Mouse (Mus musculus) brain, embryonic 14.5 days (tissue): ENCODE data around the gene Eno3. TPM values are rescaled to one million over a fixed set of nuclear protein-coding genes. Genes with fewer than 3 reads are reported as not detected.

Experiments
- DNase-seq: peaks from one replicate; pipeline ENCODE4 v3.0.0-alpha.2; 2011; ENCODE audit warnings: low read depth
- CTCF ChIP-seq: fragments of 200-500 bp; IDR thresholded peaks from 2 replicates; pipeline ENCODE4 v1.5.1; 2012; ENCODE audit warnings: inconsistent platforms, mild to moderate bottlenecking, moderate library complexity, borderline replicate concordance; ENCODE audit not compliant: insufficient read depth, insufficient read length; ENCODE audit errors: extremely low read depth
- POLR2A ChIP-seq: fragments of 200-500 bp; IDR thresholded peaks from 2 replicates; pipeline ENCODE4 v1.6.1; 2012; ENCODE audit warnings: mild to moderate bottlenecking, inconsistent platforms, borderline replicate concordance; ENCODE audit not compliant: poor library complexity, insufficient read depth, insufficient read length, severe bottlenecking; ENCODE audit errors: extremely low read depth
- polyA plus RNA-seq: library from polyadenylated mRNA; depleted of rRNA; stranded (reverse); fragments of >200 nt; gene quantifications from 2 replicates; pipeline ENCODE4 v1.2.3, GENCODE M21; 2012

Gene Eno3
- polyA plus RNA-seq, 1 experiment: 23.0 TPM

DNA sequence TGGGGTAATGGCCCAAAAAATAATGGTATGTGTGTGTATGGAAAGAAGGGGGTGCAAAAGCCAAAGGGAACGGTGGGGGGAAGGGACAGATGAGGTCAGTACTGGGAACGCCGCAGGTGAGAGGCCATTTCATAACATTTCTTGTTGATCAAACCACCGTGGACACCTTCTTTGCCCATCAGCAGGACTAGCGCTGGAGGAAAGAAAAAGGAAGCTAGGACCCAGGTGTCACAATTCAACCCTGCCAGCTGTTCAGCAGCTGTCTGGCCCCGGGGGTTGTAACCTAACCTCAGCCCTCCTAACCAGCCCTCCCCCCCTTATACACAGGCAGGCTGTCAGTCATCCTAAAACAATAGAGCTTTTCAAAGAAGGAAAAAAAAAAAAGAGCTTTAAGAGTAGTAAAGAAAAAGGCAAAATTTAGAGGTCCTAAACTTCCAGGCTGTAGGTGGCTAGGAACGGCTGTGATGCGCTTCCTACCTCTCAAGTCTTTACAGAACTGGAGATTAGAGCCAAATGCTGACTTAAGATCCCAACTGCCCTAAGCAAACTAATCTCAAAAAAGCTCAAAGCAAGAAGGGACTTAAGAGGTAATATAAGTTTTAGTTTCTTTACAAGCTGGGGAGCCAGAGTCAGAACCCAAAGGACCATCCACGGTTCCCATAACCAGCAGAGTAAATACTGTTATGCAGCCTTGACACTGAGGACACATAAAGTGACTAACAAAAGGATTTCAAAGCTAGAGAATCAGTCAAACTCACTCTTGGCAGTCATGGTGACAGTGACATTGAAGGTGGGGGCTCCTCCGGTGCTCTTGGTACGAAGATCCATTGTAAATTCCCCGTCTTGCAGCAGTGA, 4.7 kb upstream of the Eno3 start:
- TF ChIP-seq CTCF (no peak), POLR2A (no peak)
- no peak for DNase-seq

DNA sequence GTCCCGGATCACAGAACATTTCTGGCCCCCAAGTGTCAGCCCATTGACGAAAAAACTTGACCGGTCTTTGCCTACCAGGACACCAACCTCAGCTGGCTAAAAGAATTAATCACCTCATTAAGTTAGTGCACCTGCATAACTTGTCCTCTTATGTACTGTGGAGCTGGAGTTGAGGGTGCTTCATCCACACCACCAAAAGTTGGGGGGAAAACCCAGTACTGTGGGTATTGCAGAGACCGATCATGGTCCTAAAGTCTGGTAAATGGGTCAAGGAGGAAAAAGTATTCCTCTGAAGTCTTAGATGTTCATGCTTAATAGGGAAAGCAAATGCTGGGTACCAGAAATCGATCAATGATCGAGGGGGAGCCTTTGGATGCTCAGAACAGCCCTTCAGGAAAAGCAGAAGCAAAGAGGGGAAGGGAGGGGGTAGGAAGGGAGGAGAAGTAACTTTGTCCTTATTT, 4.1 kb upstream of the Eno3 start:
- DNase-seq: no peak
- TF ChIP-seq POLR2A (no peak), CTCF (no peak)

DNA sequence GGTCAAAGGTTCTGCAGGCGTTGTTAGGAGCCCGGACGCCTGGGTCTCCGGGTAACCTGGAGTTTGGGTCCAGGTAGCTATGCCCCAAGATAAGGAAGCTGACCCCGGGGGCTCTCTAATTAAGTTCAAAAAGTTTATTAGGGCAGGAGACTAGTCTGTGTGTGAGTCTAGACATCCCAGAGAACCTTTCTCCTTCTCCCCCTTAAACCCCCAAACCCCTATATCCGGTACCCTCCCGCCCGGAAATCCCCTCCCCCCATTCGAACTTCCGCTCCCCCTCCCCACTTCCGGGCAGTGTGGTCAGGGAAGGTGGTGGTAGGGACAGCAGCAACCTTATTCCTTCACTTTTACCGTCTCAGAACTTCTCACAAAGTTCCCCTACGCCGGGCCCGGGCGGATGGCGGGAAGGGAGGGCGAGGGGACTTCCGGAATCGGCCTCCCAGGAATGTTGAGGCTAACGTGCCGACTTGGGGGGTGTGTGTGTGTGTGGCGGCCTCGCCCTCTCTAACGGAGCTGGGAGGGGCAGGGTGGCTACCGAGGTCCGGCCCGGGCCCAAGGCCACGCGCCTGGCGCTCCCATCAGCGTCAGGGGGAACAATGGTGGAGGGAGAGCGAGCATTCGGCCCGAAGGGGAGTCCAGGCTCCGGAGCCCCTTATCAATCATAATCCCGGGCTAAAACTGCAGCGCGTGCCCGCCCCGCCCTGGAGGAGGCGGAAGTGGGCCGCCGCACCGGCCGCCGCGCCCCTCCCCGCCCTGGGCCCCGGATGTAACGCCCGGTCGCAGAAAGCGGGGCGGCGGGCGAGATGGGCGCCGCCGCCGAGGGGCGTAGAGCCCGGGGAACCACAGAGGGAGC, 3.4 kb upstream of the Eno3 start:
- 0 out of 2 replicates have a peak, but pooled peaks have one; percentile 42 for TF ChIP-seq POLR2A
- TF ChIP-seq CTCF: no peak
- DNase-seq: peak; percentile 83

- DNase-seq: peak; percentile 91
- TF ChIP-seq POLR2A (peak; percentile 92), CTCF (no peak)
These were observed 2.6 kb upstream of the Eno3 start, which contains the start of gene Pfn1 for GRCm38 (mm10) chr11:70654198-70654922. Gene Pfn1 (minus strand): TSS chr11:70654644.

- no peak for TF ChIP-seq CTCF
- peak; percentile 79 for TF ChIP-seq POLR2A
- peak; percentile 92 for DNase-seq
These were observed 2.0 kb upstream of the Eno3 start for GRCm38 (mm10) chr11:70654923-70655570.

- TF ChIP-seq CTCF (no peak), POLR2A (no peak)
- DNase-seq: peak; percentile 65
These were observed 1.2 kb upstream of the Eno3 start for GRCm38 (mm10) chr11:70655571-70656455.

GRCm38 (mm10) chr11:70656456-70656927, 510 bp upstream of the Eno3 start:
- DNase-seq: peak; percentile 25
- TF ChIP-seq POLR2A: no peak
- no peak for TF ChIP-seq CTCF

DNA sequence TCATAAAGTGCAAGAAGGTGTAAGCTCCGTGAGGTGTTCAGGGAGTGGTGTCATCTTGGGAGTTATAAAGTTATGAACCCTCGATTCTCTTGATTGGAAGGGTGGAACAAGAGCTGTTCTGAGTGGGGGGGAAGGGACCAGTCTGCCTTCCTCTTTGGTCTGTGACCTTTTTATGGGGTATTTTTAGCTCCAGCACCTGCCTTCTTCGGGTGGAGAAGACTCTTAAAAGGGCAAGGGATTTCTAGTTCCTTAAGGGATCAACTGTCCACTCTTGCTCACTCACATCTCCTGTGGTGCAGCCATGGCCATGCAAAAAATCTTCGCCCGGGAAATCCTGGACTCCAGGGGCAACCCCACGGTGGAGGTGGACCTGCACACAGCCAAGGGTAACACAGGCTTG, 571 bp downstream of the Eno3 start:
- no peak for DNase-seq
- TF ChIP-seq CTCF: no peak
- TF ChIP-seq POLR2A: no peak

- DNase-seq: no peak
- TF ChIP-seq CTCF: no peak
- TF ChIP-seq POLR2A: no peak
These were observed 989 bp downstream of the Eno3 start for GRCm38 (mm10) chr11:70657991-70658390.
